Mouse (Mus musculus) kidney, adult 18-20 months (tissue): ENCODE results near the gene Rtca.

Experiments used
- DNase-seq: peaks from one replicate; pipeline ENCODE4 v3.0.0; 2021

Gene Rtca

DNA sequence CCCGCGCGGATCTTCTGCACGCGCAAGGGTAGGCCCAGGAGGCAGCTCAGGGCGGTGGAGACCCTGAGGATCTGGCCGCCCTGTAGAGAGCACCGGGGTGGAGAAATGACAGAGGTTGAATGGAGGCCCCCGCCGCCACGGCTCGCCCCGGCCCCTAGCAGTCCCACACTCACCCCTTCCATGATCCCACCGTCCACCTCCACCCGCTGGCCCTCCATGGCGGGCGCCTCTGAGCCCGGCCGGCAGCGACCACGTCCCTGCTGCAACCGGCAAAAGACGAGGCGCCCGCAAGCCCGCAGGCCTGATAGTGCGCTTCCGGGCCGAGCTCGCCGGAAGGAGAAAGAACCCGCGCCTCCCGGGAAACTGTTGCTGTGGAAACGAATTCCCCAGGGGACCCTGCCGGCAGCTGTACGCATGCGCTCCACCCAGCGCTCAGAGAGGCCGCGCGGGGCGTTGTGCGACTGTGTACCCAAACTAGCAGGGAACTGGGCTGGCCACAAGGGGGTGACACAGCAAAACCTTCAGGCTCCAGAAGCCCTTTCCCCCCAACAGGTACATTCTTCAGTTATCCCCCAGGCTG lies at the start of gene Rtca:
Gene Rtca, minus strand, starts transcription at position 437 of the 580 bp plus-strand sequence.
- peak; percentile 97 for DNase-seq

DNA sequence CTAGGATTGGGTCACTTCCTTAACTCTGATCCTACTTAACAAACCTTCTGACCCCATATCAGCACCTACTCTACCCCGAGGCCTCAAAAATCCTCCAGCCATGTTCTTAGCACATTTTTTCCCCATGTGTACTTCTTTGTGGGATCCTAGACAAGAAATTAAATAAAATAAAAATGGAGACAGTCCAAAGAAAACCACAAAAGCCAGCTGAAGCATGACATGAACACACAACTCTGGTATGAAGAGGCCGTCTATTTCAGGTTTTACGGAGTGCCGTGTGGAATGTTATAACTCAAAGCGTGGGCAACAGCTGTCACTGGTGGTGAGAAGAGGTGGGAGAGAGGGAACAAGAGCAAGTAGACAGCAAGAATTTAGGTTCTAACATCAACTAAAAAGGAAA lies 43.4 kb upstream of the Rtca start:
- DNase-seq, result no peak

GRCm38 (mm10) chr3:116547430-116547829 lies 39.4 kb upstream of the Rtca start:
- no peak for DNase-seq

GRCm38 (mm10) chr3:116542532-116542931 lies 34.5 kb upstream of the Rtca start:
- no peak for DNase-seq

GRCm38 (mm10) chr3:116542070-116542469 lies 34.1 kb upstream of the Rtca start:
- DNase-seq, result no peak

- no peak for DNase-seq
Measured at GRCm38 (mm10) chr3:116537200-116537573, 29.2 kb upstream of the Rtca start.

GRCm38 (mm10) chr3:116536428-116537199 lies 28.6 kb upstream of the Rtca start:
- no peak for DNase-seq

DNA sequence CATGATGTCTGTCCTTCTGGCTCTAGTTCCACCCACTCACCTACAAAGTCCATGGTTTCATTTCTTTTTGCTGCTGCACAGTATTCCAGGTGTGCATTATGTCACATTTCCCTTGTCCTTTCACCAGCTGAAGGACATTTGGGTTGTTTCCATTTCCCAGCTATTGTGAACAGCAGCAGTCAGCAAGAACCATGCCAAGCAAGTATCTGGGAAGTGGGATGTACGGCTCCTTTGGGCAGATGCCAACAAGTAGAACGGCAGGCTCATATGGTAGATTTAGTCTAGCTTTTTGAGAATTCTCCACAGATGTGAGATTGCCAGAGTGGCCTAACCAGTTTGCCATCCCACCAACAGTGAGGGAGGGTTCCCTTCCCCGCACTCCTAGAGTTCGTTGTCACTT lies 22.8 kb upstream of the Rtca start:
- DNase-seq, result no peak

DNA sequence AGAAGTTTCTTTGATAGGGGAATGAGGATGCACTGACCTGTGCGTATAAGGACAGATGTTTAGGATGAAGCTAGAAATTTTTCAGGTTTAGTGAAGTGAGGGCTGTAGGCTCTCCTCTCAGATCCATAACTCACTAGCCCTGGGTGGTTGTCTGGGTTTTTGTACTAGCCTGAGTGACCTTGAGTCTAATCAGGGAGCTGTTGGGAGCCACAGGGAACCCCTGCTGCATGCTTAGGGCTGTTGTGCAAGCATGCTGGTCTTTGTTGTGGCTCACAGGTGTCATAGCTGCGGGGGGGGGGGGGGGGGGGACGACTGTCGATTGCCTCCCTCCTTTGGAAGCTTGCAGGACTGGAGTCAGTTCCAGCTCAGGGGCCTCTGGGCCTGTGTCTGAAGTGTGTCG lies 21.7 kb upstream of the Rtca start:
- DNase-seq, result no peak

- no peak for DNase-seq
Measured at GRCm38 (mm10) chr3:116520141-116520761, 12.2 kb upstream of the Rtca start.

DNA sequence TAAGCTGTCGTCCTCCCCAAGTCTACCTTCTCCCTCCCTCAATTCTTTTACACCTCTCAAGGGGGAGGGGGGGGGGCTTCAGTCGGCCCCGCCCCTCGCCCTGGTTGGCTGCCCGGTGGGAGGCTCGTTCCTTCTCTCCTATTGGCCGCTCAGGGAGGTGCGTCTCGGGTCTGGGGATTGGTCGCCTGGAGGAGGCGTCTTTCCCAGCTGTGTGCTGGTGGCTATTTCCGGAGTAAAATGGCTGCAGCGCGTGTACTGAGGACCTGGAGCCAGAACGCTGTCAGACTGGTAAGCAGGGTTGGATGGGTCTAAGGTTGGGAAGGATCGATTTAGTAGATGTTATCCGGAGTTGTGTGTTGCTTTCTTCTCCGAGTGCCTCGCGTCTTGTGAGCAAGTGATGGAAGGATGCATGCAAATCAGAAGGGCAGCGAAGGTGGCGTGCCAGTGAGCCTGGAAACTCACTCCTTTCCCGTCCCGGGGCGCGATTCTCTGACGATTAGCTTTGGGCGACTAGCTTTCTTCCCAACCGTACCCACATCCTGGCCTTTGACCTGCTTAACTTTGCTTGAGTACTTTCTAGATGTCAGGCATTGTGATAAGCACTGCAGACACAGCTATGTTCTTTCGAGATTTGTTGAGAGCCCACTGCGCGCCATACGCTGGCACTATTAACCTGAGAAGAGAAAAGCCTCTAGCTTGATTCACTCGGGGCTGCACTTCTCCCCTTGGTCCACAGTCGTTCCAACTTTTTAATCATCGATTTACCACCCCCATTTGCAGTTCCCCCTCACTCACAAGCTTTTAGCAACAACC lies 5.1 kb upstream of the Rtca start, which contains the start of gene Dbt:
Gene Dbt, plus strand, starts transcription at position 167 of the 813 bp plus-strand sequence.
- peak; percentile 88 for DNase-seq

DNA sequence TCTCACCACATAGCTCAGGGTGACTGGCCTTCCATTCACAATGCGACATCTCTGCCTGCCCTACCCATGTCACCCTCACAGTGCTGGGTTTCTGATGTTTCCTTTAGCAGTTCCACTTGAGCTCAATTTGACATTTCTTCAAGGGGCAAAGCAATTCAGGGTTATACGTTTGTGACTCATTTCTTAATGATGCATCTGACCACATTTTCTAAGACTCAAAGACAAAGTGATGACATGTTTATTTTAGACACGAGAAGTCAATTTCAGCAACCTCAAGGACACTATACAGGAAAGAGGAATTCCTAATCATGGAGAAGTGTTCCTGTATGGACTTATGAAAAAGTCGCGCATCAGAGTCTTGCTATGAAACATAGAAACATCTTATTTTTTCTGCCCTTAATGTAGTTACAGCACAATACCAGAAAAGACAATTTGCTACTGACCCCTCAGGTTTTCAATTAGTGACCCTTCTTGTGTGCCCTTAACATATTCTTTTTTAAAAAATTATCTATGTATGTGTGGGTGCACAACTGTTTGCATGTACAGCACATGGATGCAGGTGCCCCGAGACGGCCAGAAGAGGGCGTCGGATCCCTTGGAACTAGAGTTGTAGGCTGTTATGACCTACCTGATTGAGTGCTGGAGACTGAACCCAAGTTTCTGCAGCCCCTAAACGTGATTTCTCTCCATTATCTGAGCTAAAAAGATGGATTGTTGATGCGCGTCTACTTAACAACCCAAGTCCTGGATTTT lies 4.3 kb upstream of the Rtca start:
- no peak for DNase-seq

GRCm38 (mm10) chr3:116495671-116496070 lies 12.3 kb downstream of the Rtca start:
- DNase-seq, result no peak

- DNase-seq, result no peak
Measured at GRCm38 (mm10) chr3:116493658-116494057, 14.3 kb downstream of the Rtca start.

DNA sequence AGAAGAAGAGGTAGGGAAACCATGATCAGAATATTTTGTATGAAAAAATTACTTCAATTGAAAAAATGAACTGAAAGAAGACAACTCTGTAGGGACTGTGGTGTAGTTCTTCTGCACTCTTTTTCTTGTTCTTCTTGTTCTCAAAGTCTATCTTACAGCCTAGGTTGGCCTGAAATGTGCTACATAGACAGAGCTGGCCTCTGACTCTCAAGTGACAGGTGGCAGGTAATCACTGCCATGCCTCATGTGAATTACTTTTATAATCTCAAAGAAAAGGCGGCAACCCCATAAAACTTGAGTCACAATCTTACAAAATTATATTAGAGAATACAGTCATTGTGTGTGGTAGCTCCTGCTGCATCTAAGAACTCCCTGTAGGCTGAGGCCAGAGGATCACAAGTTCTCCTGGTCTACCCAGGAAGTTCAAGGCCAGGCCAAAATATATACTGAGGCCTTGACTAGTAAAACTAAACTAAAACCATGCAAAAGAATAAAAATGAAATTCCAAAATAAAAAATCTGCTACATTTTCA lies 16.0 kb downstream of the Rtca start:
- no peak for DNase-seq

- DNase-seq, result no peak
Measured at GRCm38 (mm10) chr3:116490920-116491319, 17.1 kb downstream of the Rtca start.

DNA sequence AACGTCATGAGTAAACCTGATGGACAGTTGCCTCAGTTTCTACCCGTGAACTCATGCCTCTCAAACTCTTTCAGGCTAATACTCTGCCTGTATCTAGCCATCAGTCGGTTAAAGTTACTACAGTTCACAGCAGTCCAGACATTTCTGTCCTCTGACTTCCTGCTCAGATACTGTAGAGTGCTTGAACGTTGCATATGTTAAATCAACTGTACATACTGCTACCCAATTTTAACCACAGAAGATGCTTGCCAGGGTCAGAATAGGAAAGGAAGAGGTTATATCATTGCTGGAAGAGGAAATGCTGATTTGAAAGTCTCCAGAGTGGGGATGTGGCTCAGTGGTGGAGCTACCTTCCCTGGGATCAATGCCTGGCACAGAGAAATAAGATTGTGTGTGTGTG lies 24.7 kb downstream of the Rtca start:
- no peak for DNase-seq

DNA sequence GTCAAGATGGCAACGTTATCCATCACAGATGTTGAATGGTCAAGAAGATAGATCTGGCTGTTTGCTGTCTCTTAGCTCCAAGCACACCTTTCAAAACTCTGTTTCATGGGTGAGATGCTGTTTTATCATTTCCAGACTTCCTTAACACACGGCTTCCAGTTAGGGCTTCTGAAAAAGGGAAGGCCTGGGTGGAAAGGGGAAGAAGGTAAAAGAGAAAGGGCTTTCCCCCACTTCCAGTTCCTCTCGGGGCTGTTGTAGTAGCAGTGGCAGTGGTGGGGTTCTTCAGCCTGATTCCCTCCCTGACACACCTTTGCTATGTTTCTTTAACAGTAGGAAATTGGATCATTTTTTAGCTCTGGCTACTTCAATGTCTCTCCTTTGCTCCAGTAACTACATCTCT lies 25.3 kb downstream of the Rtca start:
- DNase-seq, result no peak

DNA sequence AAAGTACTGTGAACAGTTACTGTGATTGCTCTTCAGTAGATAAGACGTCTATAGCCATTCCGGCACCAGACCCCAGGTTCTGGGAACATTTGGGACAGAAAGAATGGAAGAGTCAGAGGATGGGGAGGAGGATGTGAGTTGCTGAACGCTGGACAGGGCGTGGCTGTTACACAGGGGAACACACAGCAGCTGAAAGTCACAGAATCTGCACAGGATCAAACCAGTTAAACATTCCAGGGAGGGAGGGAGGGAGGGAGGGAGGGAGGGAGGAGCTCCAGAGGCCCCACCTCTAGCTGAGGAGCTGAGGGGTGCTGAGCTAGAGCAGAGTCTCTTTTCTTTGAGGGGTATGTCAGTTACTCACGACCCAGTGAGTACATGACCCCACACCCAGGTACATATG lies 27.1 kb downstream of the Rtca start:
- DNase-seq, result no peak

DNA sequence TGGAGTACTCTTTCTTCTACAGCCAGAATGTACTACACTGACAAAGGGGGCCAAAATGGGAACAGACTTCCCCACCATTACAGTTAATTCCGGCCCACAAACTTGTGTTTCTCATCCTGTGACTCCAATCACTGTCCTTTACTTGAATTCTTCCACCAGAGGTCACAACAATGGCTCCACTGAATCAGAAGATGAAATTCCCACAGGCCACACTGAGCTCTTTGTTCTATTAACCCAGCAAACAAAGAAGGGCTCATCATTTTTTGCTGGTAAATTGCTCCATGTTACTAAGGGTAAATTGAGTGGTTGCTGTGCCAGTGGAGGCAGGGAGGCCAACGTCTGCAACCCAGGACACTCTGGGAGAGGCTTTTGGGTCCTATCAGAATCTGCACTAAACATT lies 27.9 kb downstream of the Rtca start:
- DNase-seq, result no peak

DNA sequence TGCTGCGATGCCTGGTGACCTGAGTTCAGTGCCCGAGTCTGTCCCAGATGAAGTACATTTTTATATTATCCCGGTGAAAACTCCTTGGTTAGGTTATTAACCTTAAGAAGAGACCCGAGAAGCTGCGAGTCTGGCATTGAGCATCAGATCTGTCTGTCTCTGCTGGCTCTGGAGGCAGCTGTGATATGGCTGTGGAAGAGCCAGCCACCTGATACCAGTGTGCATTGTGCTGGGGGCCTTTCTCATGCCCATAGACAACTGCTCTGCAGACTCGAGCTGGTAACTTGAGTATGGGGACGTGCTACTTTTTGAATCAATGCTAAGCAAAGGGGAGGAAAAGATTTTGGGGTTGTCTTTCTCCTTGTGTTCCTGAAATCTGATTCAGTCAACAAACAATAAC lies 30.7 kb downstream of the Rtca start:
- DNase-seq, result no peak

- no peak for DNase-seq
Measured at GRCm38 (mm10) chr3:116476686-116477298, 31.2 kb downstream of the Rtca start.
